In genomic region chr7:138389941-138390340, GRCm38 (mm10) we compare ENCODE assay signal across 33 mouse cellular contexts. TPM values are rescaled to one million over a fixed set of nuclear protein-coding genes. Genes with fewer than 3 reads are reported as not detected.
"Had no signal": no experiment of that assay in that cellular context is flagged by ENCODE, and none has a peak within 500 bp of the region (broad histone marks: within the 10 kb centered on the region; RNA-seq: fewer than 3 reads in every experiment).

No protein-coding gene starts in this region.

- H3K4me3 ChIP-seq: heart, embryonic 10.5 days; heart, embryonic 12.5 days; heart, embryonic 13.5 days; heart, embryonic 15.5 days; hindbrain, embryonic 10.5 days; hindbrain, embryonic 12.5 days; hindbrain, embryonic 13.5 days; hindbrain, embryonic 15.5 days; intestine, embryonic 15.5 days; kidney, embryonic 15.5 days; layer of hippocampus, adult 2 months; left cerebral cortex, adult 2 months had no signal

- DNase-seq: heart, postnatal 10 days; heart, postnatal 14 days; heart, postnatal 4 days; kidney, adult 11 months; kidney, adult 2 months; kidney, adult 8-10 months; kidney, adult 9 months; kidney, postnatal 10 days; kidney, postnatal 14 days; kidney, postnatal 25 days; kidney, postnatal 36 days; kidney, postnatal 4 days; layer of hippocampus, adult 9-11 months; layer of hippocampus, postnatal 36 days had no signal

- H3K4me1 ChIP-seq: heart, embryonic 10.5 days; heart, embryonic 12.5 days; heart, embryonic 13.5 days; heart, embryonic 15.5 days; hindbrain, embryonic 10.5 days; hindbrain, embryonic 12.5 days; intestine, embryonic 15.5 days; kidney, embryonic 15.5 days had no signal

- H3K27ac ChIP-seq: heart, embryonic 10.5 days; heart, embryonic 13.5 days; heart, embryonic 15.5 days; hindbrain, embryonic 10.5 days; hindbrain, embryonic 12.5 days; hindbrain, embryonic 13.5 days; hindbrain, embryonic 14.5 days; hindbrain, embryonic 15.5 days; hindbrain, postnatal 0 days; intestine, embryonic 15.5 days; kidney, embryonic 15.5 days; kidney, postnatal 0 days; layer of hippocampus, adult 2 months; left cerebral cortex, adult 2 months had no signal

RNA-seq across cellular contexts. Expression of gene Tcerg1l, which starts 7.6 kb away (rescaled TPM):
- total RNA-seq: heart, postnatal 10 days; heart, postnatal 14 days; heart, postnatal 25 days; heart, postnatal 4 days; hematopoietic stem cell, adult 5-6 weeks had no signal
- polyA plus RNA-seq: heart, postnatal 0 days; inflammation-experienced regulatory T-cells, adult 6 months had no signal
